In genomic region chr15:99726549-99726948, GRCm38 (mm10) we compare ENCODE assay signal across 9 mouse cellular contexts. TPM values are rescaled to one million over a fixed set of nuclear protein-coding genes. Genes with fewer than 3 reads are reported as not detected.
A peak's percentile ranks its signal among the peaks of the same experiment; 100 is the strongest.
DNase-seq lines count a peak whose midpoint lies in the region; ATAC-seq and TF ChIP-seq lines count a peak whose summit lies in the region.
"Had no signal": no experiment of that assay in that cellular context is flagged by ENCODE, and none has a peak within 500 bp of the region (broad histone marks: within the 10 kb centered on the region; RNA-seq: fewer than 3 reads in every experiment).

No protein-coding gene starts in this region.

- no peak for ATAC-seq in heart, embryonic 16.5 days (replicated peaks; ENCODE audit: extremely low read depth, insufficient read depth, low FRiP score)
- ATAC-seq in hindbrain, embryonic 14.5 days (ENCODE audit: low FRiP score): no peak
- no peak for ATAC-seq in midbrain, embryonic 15.5 days (replicated peaks)

- peaks cover 25% of the 10 kb centered on the region for H3K36me3 ChIP-seq in heart, embryonic 16.5 days (ENCODE audit: control insufficient read depth, insufficient read depth)
- H3K36me3 ChIP-seq in hindbrain, embryonic 14.5 days (replicated peaks; ENCODE audit: control insufficient read depth, insufficient read depth): peaks cover 38% of the 10 kb centered on the region
- H3K36me3 ChIP-seq in midbrain, embryonic 15.5 days (replicated peaks): peaks cover 22% of the 10 kb centered on the region

- H3K27ac ChIP-seq in heart, embryonic 16.5 days (ENCODE audit: low read length): no peak overlapping the region
- H3K27ac ChIP-seq in bone marrow macrophage, adult 2 months (ENCODE audit: insufficient read depth, low read depth, low read length): no peak overlapping the region
- H3K27ac ChIP-seq in hindbrain, embryonic 14.5 days: peak overlapping the region; percentile 85; the same call in 1 of the 2 replicates
- H3K27ac ChIP-seq in midbrain, embryonic 15.5 days: no peak overlapping the region

- no peak for DNase-seq in heart, adult 18-20 months
- no peak for DNase-seq in hindbrain, embryonic 14.5 days (ENCODE audit: low spot score)
- no peak for DNase-seq in layer of hippocampus, postnatal 25 days (ENCODE audit: extremely low spot score in 1 of 2, low spot score in 1 of 2)
- DNase-seq in B cell, adult 2 months: no peak
- DNase-seq in layer of hippocampus, adult 9-10 months (ENCODE audit: low spot score): no peak

- TF ChIP-seq CTCF in bone marrow macrophage, adult 2 months (IDR thresholded peaks at IDR 0.05; ENCODE audit: low read depth, low read length): no peak

- H3K27me3 ChIP-seq in heart, embryonic 16.5 days (ENCODE audit: control insufficient read depth, insufficient read depth, low read length): no peaks in the 10 kb centered on the region
- no peaks in the 10 kb centered on the region for H3K27me3 ChIP-seq in hindbrain, embryonic 14.5 days (ENCODE audit: control insufficient read depth, insufficient read depth, low read length)
- H3K27me3 ChIP-seq in midbrain, embryonic 15.5 days (replicated peaks): no peaks in the 10 kb centered on the region

- H3K9me3 ChIP-seq in heart, embryonic 16.5 days (replicated peaks; ENCODE audit: control insufficient read depth, low read length): peaks cover 6% of the 10 kb centered on the region
- no peaks in the 10 kb centered on the region for H3K9me3 ChIP-seq in hindbrain, embryonic 14.5 days (ENCODE audit: control insufficient read depth, low read length)
- H3K9me3 ChIP-seq in midbrain, embryonic 15.5 days: no peaks in the 10 kb centered on the region

- no peak for TF ChIP-seq POLR2A in bone marrow macrophage, adult 2 months (IDR thresholded peaks at IDR 0.05; ENCODE audit: borderline replicate concordance, low read depth, low read length)

- H3K4me2 ChIP-seq in heart, embryonic 16.5 days (ENCODE audit: low read depth, low read length): peak overlapping the region; percentile 80
- peak overlapping the region; percentile 72 for H3K4me2 ChIP-seq in hindbrain, embryonic 14.5 days (replicated peaks)
- peak overlapping the region; percentile 74 for H3K4me2 ChIP-seq in midbrain, embryonic 15.5 days

- H3K9ac ChIP-seq in heart, embryonic 16.5 days (ENCODE audit: low read length): peak overlapping the region; percentile 96
- peak overlapping the region; percentile 90 for H3K9ac ChIP-seq in hindbrain, embryonic 14.5 days
- peak overlapping the region; percentile 83 for H3K9ac ChIP-seq in midbrain, embryonic 15.5 days

- WGBS in heart, embryonic 16.5 days: 62% methylated on average over 2 of the region's 2 CpGs
- WGBS in hindbrain, embryonic 14.5 days: 87% methylated on average over 2 of the region's 2 CpGs
- WGBS in midbrain, embryonic 15.5 days: 88% methylated on average over 2 of the region's 2 CpGs

- peaks cover 30% of the 10 kb centered on the region for H3K4me1 ChIP-seq in heart, embryonic 16.5 days (ENCODE audit: control insufficient read depth, insufficient read depth, low read length)
- H3K4me1 ChIP-seq in bone marrow macrophage, adult 2 months (ENCODE audit: control insufficient read depth, insufficient read depth, low read length): peaks cover 20% of the 10 kb centered on the region
- peaks cover 29% of the 10 kb centered on the region for H3K4me1 ChIP-seq in hindbrain, embryonic 14.5 days (replicated peaks; ENCODE audit: control insufficient read depth, insufficient read depth, low read length)
- H3K4me1 ChIP-seq in midbrain, embryonic 15.5 days: peaks cover 27% of the 10 kb centered on the region

- H3K4me3 ChIP-seq in heart, embryonic 16.5 days (ENCODE audit: low read length): peak overlapping the region; percentile 87
- peak overlapping the region; percentile 99 for H3K4me3 ChIP-seq in bone marrow macrophage, adult 2 months (ENCODE audit: insufficient read depth, low read length)
- peak overlapping the region; percentile 92 for H3K4me3 ChIP-seq in hindbrain, embryonic 14.5 days (replicated peaks; ENCODE audit: low read length)
- peak overlapping the region; percentile 88 for H3K4me3 ChIP-seq in midbrain, embryonic 15.5 days

RNA-seq across cellular contexts. Expression of gene Cox14, which starts 1.1 kb away (rescaled TPM):
- polyA plus RNA-seq in heart, embryonic 16.5 days (2015; fragmentation: Nextera tagmentation; extraction: Ambion mirVana): 217 and 241 TPM in 2 replicates
- 100 to 1,000 TPM; 238 to 271 TPM for total RNA-seq in heart, adult 18-20 months (2021)
- polyA plus RNA-seq in bone marrow macrophage, adult 2 months (2012; ENCODE audit: insufficient read depth, insufficient read length, missing spikeins): 62.3 and 71.3 TPM in 2 replicates
- 182 and 202 TPM in 2 replicates for polyA plus RNA-seq in hindbrain, embryonic 14.5 days (2014; fragmentation: Nextera tagmentation; extraction: Ambion mirVana)
- polyA plus RNA-seq in midbrain, embryonic 15.5 days (2015; fragmentation: Nextera tagmentation; extraction: Ambion mirVana): 150 and 157 TPM in 2 replicates
- 100 to 1,000 TPM; 124 to 135 TPM for total RNA-seq in layer of hippocampus, postnatal 25 days (2021)

RNA-seq across cellular contexts. Expression of gene Gpd1, which starts 9.2 kb away (rescaled TPM):
- 2.4 and 2.7 TPM in 2 replicates for polyA plus RNA-seq in heart, embryonic 16.5 days (2015; fragmentation: Nextera tagmentation; extraction: Ambion mirVana)
- 100 to 1,000 TPM in 1 of 2 experiments, 10 to 100 TPM in 1; 53.9 to 160 TPM for total RNA-seq in heart, adult 18-20 months (2021)
- 0.37 and 1.2 TPM in 2 replicates for polyA plus RNA-seq in bone marrow macrophage, adult 2 months (2012; ENCODE audit: insufficient read depth, insufficient read length, missing spikeins)
- polyA plus RNA-seq in hindbrain, embryonic 14.5 days (2014; fragmentation: Nextera tagmentation; extraction: Ambion mirVana): 2.0 and 2.2 TPM in 2 replicates
- polyA plus RNA-seq in midbrain, embryonic 15.5 days (2015; fragmentation: Nextera tagmentation; extraction: Ambion mirVana): 1.5 and 1.8 TPM in 2 replicates
- total RNA-seq in layer of hippocampus, postnatal 25 days (2021): 100 to 1,000 TPM; 128 to 145 TPM

RNA-seq across cellular contexts. Expression of gene Gm17349, which starts 21.3 kb away (rescaled TPM):
- not detected in 2 replicates for polyA plus RNA-seq in heart, embryonic 16.5 days (2015; fragmentation: Nextera tagmentation; extraction: Ambion mirVana)
- total RNA-seq in heart, adult 18-20 months (2021): 1 to 10 TPM; 2.4 to 4.3 TPM
- not detected in 2 replicates for polyA plus RNA-seq in bone marrow macrophage, adult 2 months (2012; ENCODE audit: insufficient read depth, insufficient read length, missing spikeins)
- not detected in 2 replicates for polyA plus RNA-seq in hindbrain, embryonic 14.5 days (2014; fragmentation: Nextera tagmentation; extraction: Ambion mirVana)
- not detected in 2 replicates for polyA plus RNA-seq in midbrain, embryonic 15.5 days (2015; fragmentation: Nextera tagmentation; extraction: Ambion mirVana)
- total RNA-seq in layer of hippocampus, postnatal 25 days (2021): 1 to 10 TPM; 5.3 to 9.0 TPM
- total RNA-seq: granulocyte monocyte progenitor cell, adult 5-6 weeks had no signal

RNA-seq across cellular contexts. Expression of gene Smarcd1, which starts 24.6 kb away (rescaled TPM):
- polyA plus RNA-seq in heart, embryonic 16.5 days (2015; fragmentation: Nextera tagmentation; extraction: Ambion mirVana): 21.7 and 21.9 TPM in 2 replicates
- 10 to 100 TPM; 18.6 to 19.0 TPM for total RNA-seq in heart, adult 18-20 months (2021)
- polyA plus RNA-seq in bone marrow macrophage, adult 2 months (2012; ENCODE audit: insufficient read depth, insufficient read length, missing spikeins): 17.7 and 19.4 TPM in 2 replicates
- 93.2 and 107 TPM in 2 replicates for polyA plus RNA-seq in hindbrain, embryonic 14.5 days (2014; fragmentation: Nextera tagmentation; extraction: Ambion mirVana)
- polyA plus RNA-seq in midbrain, embryonic 15.5 days (2015; fragmentation: Nextera tagmentation; extraction: Ambion mirVana): 114 and 119 TPM in 2 replicates
- total RNA-seq in layer of hippocampus, postnatal 25 days (2021): 100 to 1,000 TPM; 101 to 117 TPM

RNA-seq across cellular contexts. Expression of gene Cers5, which starts 46.1 kb away (rescaled TPM):
- polyA plus RNA-seq in heart, embryonic 16.5 days (2015; fragmentation: Nextera tagmentation; extraction: Ambion mirVana): 50.7 and 51.6 TPM in 2 replicates
- total RNA-seq in heart, adult 18-20 months (2021): 10 to 100 TPM; 16.6 to 19.9 TPM
- polyA plus RNA-seq in bone marrow macrophage, adult 2 months (2012; ENCODE audit: insufficient read depth, insufficient read length, missing spikeins): 74.9 and 77.3 TPM in 2 replicates
- polyA plus RNA-seq in hindbrain, embryonic 14.5 days (2014; fragmentation: Nextera tagmentation; extraction: Ambion mirVana): 78.5 and 89.3 TPM in 2 replicates
- 77.3 and 79.9 TPM in 2 replicates for polyA plus RNA-seq in midbrain, embryonic 15.5 days (2015; fragmentation: Nextera tagmentation; extraction: Ambion mirVana)
- 10 to 100 TPM; 29.0 to 34.0 TPM for total RNA-seq in layer of hippocampus, postnatal 25 days (2021)
